Mouse (Mus musculus) heart, embryonic 14.5 days (tissue): Measurements from ENCODE around the gene Bak1. TPM values are rescaled to one million over a fixed set of nuclear protein-coding genes. Genes with fewer than 3 reads are reported as not detected.
A peak's percentile ranks its signal among the peaks of the same experiment; 100 is the strongest.

Source experiments
- ATAC-seq: fragments of 200-750 bp; cut with Nextera tagmentation; 2 replicates; pipeline ENCODE4 v1.8.0; 2017; ENCODE audit warnings: low read depth, moderate TSS enrichment; ENCODE audit not compliant: insufficient number of reproducible peaks, insufficient read depth, low FRiP score
- H3K27ac ChIP-seq, 2 experiments: fragments of 200-500 bp in 1 of 2; fragments of 300-500 bp in 1 of 2; sonication (generic) in 1 of 2; replicated peaks in 1 of 2; 2 replicates each; pipeline ENCODE4 v1.5.1; 2012 to 2014; ENCODE audit warnings: low read depth in 2 of 2, low read length in 2 of 2, control low read depth in 1 of 2, mild to moderate bottlenecking in 1 of 2, mixed read lengths in 1 of 2; ENCODE audit not compliant: control insufficient read depth in 1 of 2, insufficient read depth in 1 of 2
- H3K27me3 ChIP-seq: fragments of 300-500 bp; sonication (generic); 2 replicates; pipeline ENCODE4 v1.6.1; 2014; ENCODE audit warnings: mild to moderate bottlenecking, low read length, control low read depth; ENCODE audit not compliant: control insufficient read depth, insufficient read depth
- H3K36me3 ChIP-seq: fragments of 300-500 bp; sonication (generic); 2 replicates; pipeline ENCODE4 v1.6.1; 2014; ENCODE audit warnings: mild to moderate bottlenecking, control low read depth, low read length, mixed read lengths; ENCODE audit not compliant: control insufficient read depth, insufficient read depth
- H3K4me1 ChIP-seq, 2 experiments: fragments of 200-500 bp in 1 of 2; fragments of 300-500 bp in 1 of 2; sonication (generic) in 1 of 2; 2 replicates each; pipeline ENCODE4 v1.6.1; 2012 to 2014; ENCODE audit warnings: low read length in 2 of 2, control low read depth in 1 of 2, mixed read lengths in 1 of 2; ENCODE audit not compliant: control insufficient read depth in 2 of 2, insufficient read depth in 2 of 2
- H3K4me2 ChIP-seq: fragments of 300-500 bp; sonication (generic); 2 replicates; pipeline ENCODE4 v1.6.1; 2014; ENCODE audit warnings: mild to moderate bottlenecking, low read length
- H3K4me3 ChIP-seq, 2 experiments: fragments of 200-500 bp in 1 of 2; fragments of 300-500 bp in 1 of 2; sonication (generic) in 1 of 2; 2 replicates each; pipeline ENCODE4 v1.5.1; 2012 to 2014; ENCODE audit warnings: low read length in 2 of 2, mild to moderate bottlenecking in 2 of 2, control low read depth in 1 of 2, low read depth in 1 of 2, moderate library complexity in 1 of 2; ENCODE audit not compliant: control insufficient read depth in 1 of 2, insufficient read depth in 1 of 2
- H3K9ac ChIP-seq: fragments of 300-500 bp; sonication (generic); 2 replicates; pipeline ENCODE4 v1.6.1; 2014; ENCODE audit warnings: mild to moderate bottlenecking, low read length
- H3K9me3 ChIP-seq: fragments of 300-500 bp; sonication (generic); 2 replicates; pipeline ENCODE4 v1.6.1; 2016; ENCODE audit warnings: low read length, control low read depth; ENCODE audit not compliant: control insufficient read depth
- WGBS: fragments of 180-500 bp; shearing (Covaris S2); extraction: QIAGEN DNeasy Blood & Tissue Kit; methylation state at CpG from one replicate; pipeline ENCODE4 v1.1.7; 2014; 5-methylcytosine and 5-hydroxymethylcytosine counted together
- polyA plus RNA-seq: library from polyadenylated mRNA; unstranded; fragments of >200 nt; fragmentation: Nextera tagmentation; extraction: Ambion mirVana; gene quantifications from 2 replicates; pipeline ENCODE4 v1.2.1, GENCODE M21; 2014

The Bak1 gene
- polyA plus RNA-seq, 1 experiment from 2014 or later, result 10.5 TPM

- Histone ChIP-seq H3K27me3 (no peaks in the 10 kb centered on the region), H3K4me3 (no peak overlapping the region), H3K27ac (no peak overlapping the region), H3K4me1 (peaks cover 23 to 32% of the 10 kb centered on the region in 2 experiments; a peak in 3 of 4 replicates), H3K9ac (peak overlapping the region; percentile 44; the same call in 1 of the 2 replicates), H3K4me2 (peak overlapping the region; percentile 44), H3K36me3 (no peaks in the 10 kb centered on the region), H3K9me3 (no peaks in the 10 kb centered on the region)
- no peak for ATAC-seq
- 24% methylated on average over 20 of the region's 20 CpGs for WGBS
These were observed 11.7 kb upstream of the Bak1 start for GRCm38 (mm10) chr17:27040304-27041045.

GRCm38 (mm10) chr17:27039432-27040102 lies 10.8 kb upstream of the Bak1 start:
- Histone ChIP-seq H3K4me3 (no peak overlapping the region), H3K4me2 (no peak overlapping the region), H3K9ac (no peak overlapping the region; the same call in 1 of the 2 replicates), H3K27me3 (no peaks in the 10 kb centered on the region), H3K4me1 (peaks cover 23 to 32% of the 10 kb centered on the region in 2 experiments; a peak in 3 of 4 replicates), H3K36me3 (no peaks in the 10 kb centered on the region), H3K27ac (no peak overlapping the region), H3K9me3 (no peaks in the 10 kb centered on the region)
- ATAC-seq, result no peak
- 68% methylated on average over 10 of the region's 10 CpGs for WGBS

GRCm38 (mm10) chr17:27038335-27039050 lies 9.7 kb upstream of the Bak1 start:
- no peak overlapping the region for H3K4me3 ChIP-seq
- no peak overlapping the region for H3K27ac ChIP-seq
- no peaks in the 10 kb centered on the region for H3K36me3 ChIP-seq
- no peak for ATAC-seq
- no peaks in the 10 kb centered on the region for H3K9me3 ChIP-seq
- H3K4me2 ChIP-seq, result 0 out of 2 replicates have a peak overlapping the region, but pooled peaks have one; percentile 4
- H3K27me3 ChIP-seq, result no peaks in the 10 kb centered on the region
- peaks cover 23 to 32% of the 10 kb centered on the region in 2 experiments; a peak in 3 of 4 replicates for H3K4me1 ChIP-seq
- no peak overlapping the region for H3K9ac ChIP-seq
- 27% methylated on average over 18 of the region's 18 CpGs for WGBS

- Histone ChIP-seq H3K9ac (no peak overlapping the region), H3K9me3 (no peaks in the 10 kb centered on the region), H3K36me3 (no peaks in the 10 kb centered on the region), H3K4me2 (no peak overlapping the region), H3K4me3 (no peak overlapping the region), H3K27me3 (no peaks in the 10 kb centered on the region), H3K27ac (peak overlapping the region; percentile 32 to 53; a peak in 2 of 4 replicates), H3K4me1 (peaks cover 30 to 35% of the 10 kb centered on the region in 2 experiments; a peak in 3 of 4 replicates)
- 62% methylated on average over 7 of the region's 7 CpGs for WGBS
- ATAC-seq, result no peak
These were observed 7.7 kb upstream of the Bak1 start for GRCm38 (mm10) chr17:27036465-27036864.

- Histone ChIP-seq H3K27me3 (no peaks in the 10 kb centered on the region), H3K27ac (no peak overlapping the region), H3K4me2 (peak overlapping the region; percentile 54), H3K9me3 (no peaks in the 10 kb centered on the region), H3K9ac (peak overlapping the region; percentile 49; the same call in 1 of the 2 replicates), H3K4me1 (peaks cover 9 to 10% of the 10 kb centered on the region in 2 experiments; a peak in 3 of 4 replicates), H3K4me3 (peak overlapping the region in 1 of 2 experiments; percentile 19; a peak in 2 of 4 replicates), H3K36me3 (no peaks in the 10 kb centered on the region)
- WGBS, result 1% methylated on average over 14 of the region's 14 CpGs
- 0 out of 2 replicates have a peak, but pooled peaks have one; percentile 27 for ATAC-seq
These were observed 4.1 kb upstream of the Bak1 start for GRCm38 (mm10) chr17:27032869-27033268.

- Histone ChIP-seq H3K4me2 (peak overlapping the region; percentile 54), H3K27me3 (no peaks in the 10 kb centered on the region), H3K27ac (no peak overlapping the region), H3K4me1 (peaks cover 12% of the 10 kb centered on the region in 2 experiments; a peak in 3 of 4 replicates), H3K4me3 (peak overlapping the region in 1 of 2 experiments; percentile 19; a peak in 1 of 4 replicates), H3K9ac (peak overlapping the region; percentile 49; the same call in 1 of the 2 replicates), H3K36me3 (no peaks in the 10 kb centered on the region), H3K9me3 (no peaks in the 10 kb centered on the region)
- WGBS, result 55% methylated on average over 7 of the region's 7 CpGs
- ATAC-seq, result no peak
These were observed 3.5 kb upstream of the Bak1 start for GRCm38 (mm10) chr17:27032328-27032727.

- ATAC-seq, result no peak
- no peaks in the 10 kb centered on the region for H3K9me3 ChIP-seq
- no peak overlapping the region for H3K9ac ChIP-seq
- no peak overlapping the region for H3K4me3 ChIP-seq
- peaks cover 12 to 18% of the 10 kb centered on the region in 2 experiments; a peak in 3 of 4 replicates for H3K4me1 ChIP-seq
- WGBS, result 89% methylated on average over 4 of the region's 4 CpGs
- H3K36me3 ChIP-seq, result peaks cover 8% of the 10 kb centered on the region
- H3K27ac ChIP-seq, result no peak overlapping the region
- H3K4me2 ChIP-seq, result no peak overlapping the region
- H3K27me3 ChIP-seq, result no peaks in the 10 kb centered on the region
These were observed 2.1 kb upstream of the Bak1 start for GRCm38 (mm10) chr17:27030896-27031295.
